12 mouse cellular contexts compared by ENCODE assay signal in the genomic region with DNA sequence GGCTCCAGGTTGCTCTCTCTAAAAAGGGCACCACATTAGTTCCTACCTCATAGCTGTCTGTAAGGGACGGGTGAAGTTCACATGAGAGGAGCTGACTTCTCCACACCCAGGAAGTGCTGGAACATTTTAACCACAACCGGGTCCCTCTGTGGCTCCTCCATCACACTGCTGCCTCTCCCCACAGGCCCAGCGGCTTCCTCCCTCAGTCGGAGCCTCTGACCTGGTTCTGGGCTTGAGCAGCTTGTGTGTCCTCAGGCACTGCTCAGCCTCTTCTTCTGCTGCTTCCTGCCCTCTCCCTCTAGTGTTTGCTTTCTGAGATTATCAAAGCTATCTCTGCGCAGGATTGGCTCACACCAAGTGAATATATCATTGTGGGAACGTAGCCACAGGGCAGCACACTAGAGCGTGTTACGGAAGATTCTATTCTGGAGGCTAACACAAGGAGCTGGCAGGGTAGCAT. TPM values are rescaled to one million over a fixed set of nuclear protein-coding genes. Genes with fewer than 3 reads are reported as not detected.
DNase-seq lines count a peak whose midpoint lies in the region; ATAC-seq and TF ChIP-seq lines count a peak whose summit lies in the region.
"Had no signal": no experiment of that assay in that cellular context is flagged by ENCODE, and none has a peak within 500 bp of the region (broad histone marks: within the 10 kb centered on the region; RNA-seq: fewer than 3 reads in every experiment).

No protein-coding gene starts in this region.

- TF ChIP-seq CTCF in left cerebral cortex, adult 2 months (IDR thresholded peaks at IDR 0.05): no peak; the same call in 1 of the 2 replicates
- TF ChIP-seq CTCF in G1E (IDR thresholded peaks at IDR 0.05; ENCODE audit: low read depth, low read length): no peak

- H3K4me2 ChIP-seq in forebrain, embryonic 15.5 days (replicated peaks): no peak overlapping the region
- H3K4me2 ChIP-seq: embryonic facial prominence, embryonic 12.5 days; limb, embryonic 15.5 days; midbrain, embryonic 13.5 days had no signal

- H3K36me3 ChIP-seq in G1E (replicated peaks): peaks cover 30% of the 10 kb centered on the region
- peaks cover 4% of the 10 kb centered on the region; the same call in 1 of the 2 replicates for H3K36me3 ChIP-seq in forebrain, embryonic 15.5 days

- H3K4me1 ChIP-seq in G1E (ENCODE audit: insufficient read depth, low read depth, low read length): peaks cover 22% of the 10 kb centered on the region
- peaks cover 24% of the 10 kb centered on the region for H3K4me1 ChIP-seq in forebrain, embryonic 15.5 days
- H3K4me1 ChIP-seq: embryonic facial prominence, embryonic 12.5 days; limb, embryonic 15.5 days had no signal

- no peak for DNase-seq in left cerebral cortex, adult 2 months (ENCODE audit: extremely low spot score in 1 of 2, low spot score in 2 of 2)
- DNase-seq in left cerebral cortex, adult 8-10 months (ENCODE audit: low spot score in 2 of 2): no peak
- DNase-seq in G1E (ENCODE audit: low spot score): no peak
- peak; percentile 73 for DNase-seq in induced T-regulatory cell, adult 2 months (ENCODE audit: low read depth)
- DNase-seq in thymus, adult 18-20 months: peak; percentile 67 to 78
- no peak for DNase-seq in layer of hippocampus, adult 9-10 months (ENCODE audit: low spot score)
- no peak for DNase-seq in adrenal gland, adult 8-10 months
- DNase-seq: cerebellum, adult 11 months had no signal

- no peak overlapping the region for H3K4me3 ChIP-seq in left cerebral cortex, adult 2 months
- H3K4me3 ChIP-seq in G1E (ENCODE audit: low read depth, low read length): no peak overlapping the region
- H3K4me3 ChIP-seq in forebrain, embryonic 15.5 days: no peak overlapping the region
- H3K4me3 ChIP-seq: embryonic facial prominence, embryonic 12.5 days; limb, embryonic 15.5 days; midbrain, embryonic 13.5 days had no signal

- H3K27me3 ChIP-seq in G1E (ENCODE audit: insufficient read depth, low read length): peaks cover 6% of the 10 kb centered on the region; the same call in 1 of the 2 replicates
- no peaks in the 10 kb centered on the region for H3K27me3 ChIP-seq in forebrain, embryonic 15.5 days
- H3K27me3 ChIP-seq: midbrain, embryonic 13.5 days had no signal

- no peaks in the 10 kb centered on the region for H3K9me3 ChIP-seq in G1E (replicated peaks)
- no peaks in the 10 kb centered on the region for H3K9me3 ChIP-seq in forebrain, embryonic 15.5 days
- H3K9me3 ChIP-seq: embryonic facial prominence, embryonic 12.5 days; limb, embryonic 15.5 days; midbrain, embryonic 13.5 days had no signal

- ATAC-seq in G1E (ENCODE audit: extremely low read depth, insufficient number of reproducible peaks, low FRiP score, poor library complexity, severe bottlenecking): peak; percentile 28; the same call in 1 of the 2 replicates
- ATAC-seq in forebrain, embryonic 15.5 days (replicated peaks): no peak
- ATAC-seq: midbrain, embryonic 13.5 days had no signal

- intact Hi-C loops in left cerebral cortex, adult 2 months (cut with DNase I): no loop called here

- H3K27ac ChIP-seq in left cerebral cortex, adult 2 months: peak overlapping the region; percentile 32; the same call in 1 of the 2 replicates
- no peak overlapping the region for H3K27ac ChIP-seq in forebrain, embryonic 15.5 days (replicated peaks)
- H3K27ac ChIP-seq: embryonic facial prominence, embryonic 12.5 days; limb, embryonic 15.5 days; midbrain, embryonic 13.5 days had no signal

- no peak overlapping the region for H3K9ac ChIP-seq in forebrain, embryonic 15.5 days (replicated peaks)
- H3K9ac ChIP-seq: embryonic facial prominence, embryonic 12.5 days; limb, embryonic 15.5 days; midbrain, embryonic 13.5 days had no signal

- 76% methylated on average over 8 of the region's 8 CpGs for WGBS in forebrain, embryonic 15.5 days

RNA-seq across cellular contexts. Expression of a gene that starts 7.5 kb away (rescaled TPM):
- total RNA-seq in left cerebral cortex, adult 2 months (2021): 10 to 100 TPM; 56.1 to 57.4 TPM
- total RNA-seq in left cerebral cortex, adult 8-10 months (2022): 10 to 100 TPM; 43.6 to 47.4 (median 46.5) TPM
- not detected in 2 replicates for total RNA-seq in G1E (2014; fragmentation: Nextera tagmentation)
- total RNA-seq in G1E (2017): 0.05 and 0.06 TPM in 2 replicates
- not detected in 2 replicates for polyA plus RNA-seq in G1E (2012)
- under 1 TPM in 3 of 4 experiments, not detected in 1; 0.07 to 0.12 (median 0.08) TPM for total RNA-seq in adrenal gland, adult 8-10 months (2022)
- polyA plus RNA-seq in forebrain, embryonic 15.5 days (2015; fragmentation: Nextera tagmentation; extraction: Ambion mirVana): 3.5 and 3.6 TPM in 2 replicates
- polyA plus RNA-seq: limb, embryonic 15.5 days had no signal

RNA-seq across cellular contexts. Expression of a gene that starts 23.0 kb away (rescaled TPM):
- 10 to 100 TPM; 14.8 to 19.7 TPM for total RNA-seq in left cerebral cortex, adult 2 months (2021)
- total RNA-seq in left cerebral cortex, adult 8-10 months (2022): 10 to 100 TPM; 13.8 to 24.1 (median 17.1) TPM
- total RNA-seq in G1E (2014; fragmentation: Nextera tagmentation) (4.4 and 7.1 TPM in 2 replicates), G1E (2017) (6.0 and 6.3 TPM in 2 replicates)
- polyA plus RNA-seq in G1E (2012): 10.3 and 10.7 TPM in 2 replicates
- total RNA-seq in adrenal gland, adult 8-10 months (2022): 10 to 100 TPM; 12.9 to 14.8 (median 13.4) TPM
- 4.1 and 5.4 TPM in 2 replicates for polyA plus RNA-seq in forebrain, embryonic 15.5 days (2015; fragmentation: Nextera tagmentation; extraction: Ambion mirVana)

RNA-seq across cellular contexts. Expression of a gene that starts 45.0 kb away (rescaled TPM):
- 10 to 100 TPM; 35.2 to 41.0 TPM for total RNA-seq in left cerebral cortex, adult 2 months (2021)
- 10 to 100 TPM; 31.7 to 36.8 (median 33.9) TPM for total RNA-seq in left cerebral cortex, adult 8-10 months (2022)
- total RNA-seq in G1E (2014; fragmentation: Nextera tagmentation) (10.0 and 11.9 TPM in 2 replicates), G1E (2017) (12.8 and 15.5 TPM in 2 replicates)
- polyA plus RNA-seq in G1E (2012): 10.2 and 10.5 TPM in 2 replicates
- total RNA-seq in adrenal gland, adult 8-10 months (2022): 10 to 100 TPM; 35.7 to 48.0 (median 40.7) TPM
- polyA plus RNA-seq in forebrain, embryonic 15.5 days (2015; fragmentation: Nextera tagmentation; extraction: Ambion mirVana): 16.8 and 18.2 TPM in 2 replicates

Comparison
In these comparisons a context has a peak if more than half of its experiments do, and no peak if none do; other contexts are left out.
1. DNase-seq: peak in induced T-regulatory cell, adult 2 months (single experiment) and thymus, adult 18-20 months (2 of 2); none in left cerebral cortex, adult 2 months (0 of 2), left cerebral cortex, adult 8-10 months (0 of 2), G1E (single experiment), layer of hippocampus, adult 9-10 months (single experiment) and adrenal gland, adult 8-10 months (single experiment).
2. RNA of a gene that starts 7.5 kb away (total RNA-seq): 56.1 to 57.4 TPM in left cerebral cortex, adult 2 months and 43.6 to 47.4 TPM in left cerebral cortex, adult 8-10 months; 0.07 to 0.12 TPM in adrenal gland, adult 8-10 months and 0.05 to 0.06 TPM in G1E; every median in the first group is over 10 times any median in the second.